Mouse (Mus musculus) lung, adult 18-20 months (tissue): Measurements from ENCODE around the gene Hnrnpm.
A peak's percentile ranks its signal among the peaks of the same experiment; 100 is the strongest.
"Not testable (repeated sequence)": the region's sequence is repeated elsewhere in the genome, so short reads cannot be mapped to it uniquely, and the experiment has no call there.

Experiments
- DNase-seq, 2 experiments: peaks; one replicate each; pipeline ENCODE4 v3.0.0; 2022; ENCODE audit warnings: mixed read lengths in 2 of 2

The Hnrnpm gene

DNA sequence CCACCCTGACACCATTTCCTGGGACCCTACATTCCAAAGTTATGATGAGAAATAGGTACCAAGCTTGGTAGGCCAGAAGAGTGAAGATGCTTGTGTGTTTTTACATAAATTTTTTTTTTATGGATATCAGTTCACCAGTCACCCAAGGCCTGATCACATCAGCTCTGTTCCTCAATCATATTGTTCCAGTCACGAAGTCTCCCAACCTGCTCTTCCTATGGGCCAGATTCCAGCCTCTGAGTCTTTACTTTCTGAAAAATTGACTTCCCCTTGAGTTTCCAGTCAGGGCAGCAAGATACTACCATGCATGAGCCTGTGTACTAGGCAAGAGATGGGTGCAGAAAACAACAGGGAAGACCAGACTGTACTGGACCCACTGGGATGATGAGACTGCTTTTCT lies at the start of gene Hnrnpm:
TSS of gene Hnrnpm (minus strand) at position 101 of the 400 bp plus-strand sequence.
- no peak for DNase-seq

GRCm38 (mm10) chr17:33733526-33733925 lies 46.9 kb upstream of the Hnrnpm start:
- DNase-seq: not testable (repeated sequence)

DNA sequence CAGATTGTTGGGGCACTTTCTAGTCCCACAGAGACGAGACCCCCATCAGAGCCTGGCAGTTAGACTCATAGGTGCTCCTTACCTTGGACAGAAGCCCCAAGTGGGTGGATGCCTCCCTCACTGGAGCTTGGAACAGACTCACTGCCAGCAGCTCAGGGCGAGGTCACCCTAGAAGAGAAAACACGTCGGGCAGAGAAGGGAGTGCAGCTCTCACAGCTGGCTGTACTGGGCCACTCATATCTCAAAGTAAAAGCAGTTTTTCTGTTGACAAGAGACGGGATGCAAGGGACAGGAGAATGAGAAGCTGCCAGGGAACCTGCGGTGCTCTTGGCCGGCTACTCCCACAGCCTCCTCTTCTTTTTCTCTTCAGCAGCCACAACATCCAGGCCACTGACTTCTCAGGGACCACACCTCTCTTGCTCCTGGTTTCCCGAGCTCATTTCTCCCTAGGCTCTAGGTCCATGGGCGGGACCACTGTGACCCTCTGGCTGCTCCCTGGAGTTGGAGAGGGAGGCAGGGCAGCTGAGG lies 46.0 kb upstream of the Hnrnpm start:
- DNase-seq: not testable (repeated sequence)

DNA sequence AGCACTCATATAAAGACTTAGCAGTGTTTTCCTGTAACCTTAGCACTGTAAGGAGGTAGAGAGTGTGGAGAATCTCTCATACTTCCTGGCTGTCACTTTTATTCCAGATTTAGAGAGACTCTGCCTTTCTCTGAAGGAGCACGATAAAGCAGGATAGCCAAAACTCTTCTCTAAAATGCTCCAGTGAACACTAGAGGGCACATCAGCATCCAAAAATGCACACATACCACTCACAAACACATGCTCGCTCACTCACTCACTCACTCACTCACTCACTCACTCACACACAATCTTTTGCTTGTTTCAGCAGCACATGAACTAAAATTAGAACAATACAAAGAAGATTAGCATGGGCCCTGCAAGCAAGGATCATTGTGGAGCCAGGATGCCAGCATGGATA lies 42.6 kb upstream of the Hnrnpm start:
- DNase-seq: no peak

DNA sequence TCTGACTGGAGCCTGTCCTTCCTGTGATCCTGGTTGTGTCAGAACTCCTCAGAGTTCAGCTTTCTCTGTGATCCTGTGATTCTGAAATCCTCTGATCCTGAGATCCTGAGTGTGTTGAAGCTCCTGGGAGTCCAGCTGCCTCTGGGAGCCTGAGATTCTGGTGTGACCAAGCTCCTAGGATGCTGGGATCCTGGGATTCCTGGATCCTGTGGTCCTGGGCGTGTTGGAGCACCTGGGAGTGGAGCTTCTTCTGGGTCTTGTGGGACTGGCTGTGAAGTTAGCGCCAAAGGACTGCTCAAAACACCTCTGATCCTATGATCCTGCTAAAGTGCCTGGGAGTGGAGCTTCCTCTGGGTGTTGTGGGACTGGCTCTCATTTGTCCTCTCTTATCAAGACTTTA lies 41.7 kb upstream of the Hnrnpm start:
- DNase-seq: no peak

GRCm38 (mm10) chr17:33719736-33720378 lies 33.2 kb upstream of the Hnrnpm start:
- no peak for DNase-seq

DNA sequence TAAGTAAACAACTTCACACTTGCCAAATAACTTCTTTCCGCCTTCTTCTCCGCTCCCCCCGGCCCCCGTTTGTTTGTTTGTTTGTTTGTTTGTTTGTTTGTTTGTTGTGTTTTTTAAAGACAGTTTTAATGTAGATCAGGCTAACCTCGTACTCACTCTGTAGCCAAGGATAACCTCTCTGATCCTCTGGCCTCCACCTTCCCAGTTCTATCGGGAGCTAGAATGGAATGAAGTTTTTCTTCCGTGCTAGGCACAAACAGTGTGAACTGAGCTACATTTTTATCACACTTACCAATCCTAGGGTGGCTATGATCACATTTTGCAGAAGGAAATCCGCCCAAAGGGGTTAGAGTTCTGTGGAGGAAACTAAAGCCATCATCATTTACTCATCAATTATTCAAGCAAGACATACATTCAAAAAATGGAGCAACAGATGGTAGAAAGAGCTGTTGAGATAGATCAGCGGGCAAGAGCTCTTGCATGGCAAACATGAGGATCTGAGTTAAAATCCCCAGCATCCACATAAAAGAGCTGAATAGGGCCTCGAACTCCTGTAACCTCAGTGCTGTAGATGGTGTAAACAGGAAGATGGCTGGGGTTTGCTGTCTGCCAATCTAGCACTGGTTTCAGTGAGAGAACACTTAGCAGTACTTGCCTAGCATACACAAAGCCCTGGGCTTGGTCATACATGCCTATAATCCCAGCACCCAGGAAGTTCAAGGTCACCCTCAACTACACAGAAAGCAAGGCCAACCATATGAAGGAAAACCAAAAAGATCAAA lies 32.5 kb upstream of the Hnrnpm start:
- DNase-seq: no peak

DNA sequence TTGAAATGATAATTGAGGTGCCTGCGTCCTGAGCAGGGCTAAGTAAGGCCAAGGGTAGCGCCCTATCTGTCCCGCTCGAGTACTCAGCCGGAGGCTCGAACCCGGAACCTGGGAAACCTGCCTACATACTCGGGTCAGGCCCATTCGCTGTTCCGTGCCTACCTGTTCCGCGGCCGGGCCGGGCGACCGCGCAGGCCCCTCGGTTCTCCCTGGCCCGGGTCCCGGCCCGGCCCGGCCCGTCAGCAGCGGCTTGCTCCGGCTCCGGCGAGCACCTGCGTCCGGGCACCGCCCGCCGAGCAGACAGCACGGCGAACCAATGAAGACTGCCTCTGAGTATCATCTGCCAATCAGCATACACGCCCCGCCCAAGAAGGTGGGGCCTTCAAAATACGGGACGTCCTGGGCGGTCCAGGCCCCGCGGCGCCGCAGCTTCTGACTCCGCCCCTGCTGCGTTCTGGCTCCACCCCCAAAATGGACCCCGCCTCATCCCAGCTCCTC lies 31.8 kb upstream of the Hnrnpm start, which contains the start of gene March2:
TSS of gene March2 (minus strand) at position 287 of the 498 bp plus-strand sequence.
- peak; percentile 98 for DNase-seq

GRCm38 (mm10) chr17:33717982-33718381 lies 31.3 kb upstream of the Hnrnpm start:
- no peak for DNase-seq

- DNase-seq: no peak
Measured at GRCm38 (mm10) chr17:33717246-33717645, 30.6 kb upstream of the Hnrnpm start.

DNA sequence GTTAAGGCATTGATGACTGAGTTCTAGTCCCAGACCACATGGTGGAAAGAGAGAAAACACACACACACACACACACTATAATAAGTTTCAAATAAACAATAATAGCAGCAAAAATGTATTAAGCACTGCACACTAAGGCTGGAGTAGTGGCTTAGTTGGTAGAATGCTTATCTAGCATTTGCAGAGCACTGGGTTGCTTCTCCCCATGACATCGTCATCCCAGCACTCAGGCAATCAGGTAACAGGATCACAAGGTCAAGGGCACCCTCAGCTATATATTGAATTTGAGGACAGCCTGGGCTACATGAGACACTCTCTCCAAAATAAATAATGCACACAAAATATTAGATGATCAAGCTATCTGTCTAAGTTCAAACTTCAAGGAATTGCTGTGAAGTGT lies 28.1 kb upstream of the Hnrnpm start:
- no peak for DNase-seq

- DNase-seq: no peak
Measured at GRCm38 (mm10) chr17:33713271-33713670, 26.6 kb upstream of the Hnrnpm start.

- no peak for DNase-seq
Measured at GRCm38 (mm10) chr17:33709834-33710233, 23.2 kb upstream of the Hnrnpm start.

DNA sequence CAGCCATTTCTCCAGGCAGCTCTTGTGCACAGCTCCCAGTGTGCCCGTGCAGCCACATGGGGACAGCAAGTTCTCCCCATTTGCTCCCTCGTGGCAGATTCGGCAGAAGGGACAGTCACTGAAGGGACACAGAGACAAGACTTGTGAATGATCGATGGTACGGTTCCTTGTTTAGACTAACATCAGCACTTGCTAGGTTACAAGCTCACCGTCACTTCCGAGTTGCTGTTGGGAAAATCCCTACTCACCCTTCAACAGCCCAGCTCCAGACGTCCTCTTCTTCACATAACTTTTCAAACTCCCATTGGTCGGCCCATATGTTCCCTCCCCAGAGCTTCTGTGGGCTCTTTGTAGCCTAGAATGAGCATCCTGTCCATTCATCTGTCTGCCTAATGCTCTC lies 16.4 kb upstream of the Hnrnpm start:
- DNase-seq: no peak

DNA sequence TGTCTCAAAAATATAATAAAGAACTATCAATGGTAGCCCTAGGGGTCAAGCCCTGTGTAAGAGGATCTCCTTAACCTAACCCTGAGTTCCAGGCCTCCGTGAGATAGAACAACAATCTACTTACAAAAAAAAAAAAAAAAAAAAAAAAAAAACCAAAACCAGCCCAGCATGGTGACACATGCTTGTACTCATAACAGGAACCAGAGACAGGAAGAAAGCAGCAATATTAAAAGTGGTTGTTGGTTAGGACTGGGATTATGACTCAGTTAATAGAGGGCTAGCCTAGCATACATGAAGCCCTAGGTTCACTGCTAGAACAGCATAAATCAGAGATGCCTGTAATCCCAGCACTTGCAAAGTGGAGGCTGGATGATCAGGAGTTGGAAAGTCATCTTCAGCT lies 15.5 kb upstream of the Hnrnpm start:
- no peak for DNase-seq

GRCm38 (mm10) chr17:33695471-33695870 lies 8.8 kb upstream of the Hnrnpm start:
- DNase-seq: no peak

DNA sequence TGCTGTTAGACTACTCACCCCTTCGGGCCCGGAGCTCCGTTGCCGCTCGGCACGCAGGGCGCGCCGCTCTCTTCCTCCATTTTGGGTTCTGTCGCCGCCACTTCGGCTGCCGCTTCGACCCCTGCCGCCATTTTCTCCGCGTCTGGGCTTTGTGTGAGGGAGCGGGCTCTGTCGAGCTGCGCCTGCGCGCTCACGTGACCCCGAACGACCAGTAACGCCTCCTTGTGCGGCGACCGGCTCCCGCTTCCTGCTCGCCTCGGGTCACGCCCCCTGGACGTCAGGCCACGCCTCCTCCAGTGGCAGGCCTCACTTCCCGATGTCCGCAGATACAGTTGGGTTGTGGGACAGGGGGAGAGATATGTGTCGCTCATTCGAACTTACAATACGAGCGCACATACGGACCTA lies 1.4 kb downstream of the Hnrnpm start:
- DNase-seq: peak; percentile 98 to 99

GRCm38 (mm10) chr17:33684671-33685231 lies 1.9 kb downstream of the Hnrnpm start:
- peak; percentile 69 to 70 for DNase-seq

DNA sequence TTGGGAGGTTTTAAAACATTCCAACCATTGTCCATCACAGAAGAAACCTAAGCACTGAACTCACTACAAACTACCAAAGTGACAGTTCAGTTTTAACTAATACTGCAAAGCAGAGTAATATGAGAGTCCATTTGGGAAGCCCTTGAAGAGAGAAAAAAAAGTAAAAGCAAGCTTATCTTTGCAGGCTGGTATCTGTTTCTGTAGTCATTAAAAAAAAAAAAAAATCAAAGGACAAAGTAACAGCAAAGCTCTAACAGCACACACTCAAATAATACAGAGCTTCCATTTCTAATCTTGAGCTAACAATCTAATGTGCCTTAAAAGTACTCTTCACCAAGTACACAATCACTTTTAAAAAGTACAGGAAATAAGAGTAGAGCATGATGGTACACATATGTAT lies 4.9 kb downstream of the Hnrnpm start:
- no peak for DNase-seq

GRCm38 (mm10) chr17:33678771-33679170 lies 7.9 kb downstream of the Hnrnpm start:
- no peak for DNase-seq

- DNase-seq: no peak
Measured at GRCm38 (mm10) chr17:33676086-33676485, 10.6 kb downstream of the Hnrnpm start.

GRCm38 (mm10) chr17:33675452-33675851 lies 11.2 kb downstream of the Hnrnpm start:
- peak; percentile 31 to 69 for DNase-seq

DNA sequence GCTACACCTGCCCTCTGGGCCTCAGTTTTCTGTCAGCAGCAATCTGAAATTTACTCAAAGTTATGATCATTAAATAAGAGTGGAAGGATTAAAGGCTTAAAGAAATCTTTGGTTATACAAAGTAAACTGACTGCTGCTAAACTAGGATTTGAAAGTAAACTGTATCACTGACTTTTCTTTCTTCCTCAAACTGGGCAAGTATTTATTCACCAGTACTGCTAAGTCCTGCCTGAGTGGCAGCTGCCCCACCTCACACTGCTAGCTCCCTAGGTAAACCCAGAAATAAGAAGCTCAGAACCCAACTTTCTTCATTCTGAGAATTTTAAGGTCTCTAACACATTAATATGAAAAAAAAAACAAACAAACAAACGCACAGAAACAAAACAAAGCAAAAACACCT lies 12.8 kb downstream of the Hnrnpm start:
- no peak for DNase-seq

DNA sequence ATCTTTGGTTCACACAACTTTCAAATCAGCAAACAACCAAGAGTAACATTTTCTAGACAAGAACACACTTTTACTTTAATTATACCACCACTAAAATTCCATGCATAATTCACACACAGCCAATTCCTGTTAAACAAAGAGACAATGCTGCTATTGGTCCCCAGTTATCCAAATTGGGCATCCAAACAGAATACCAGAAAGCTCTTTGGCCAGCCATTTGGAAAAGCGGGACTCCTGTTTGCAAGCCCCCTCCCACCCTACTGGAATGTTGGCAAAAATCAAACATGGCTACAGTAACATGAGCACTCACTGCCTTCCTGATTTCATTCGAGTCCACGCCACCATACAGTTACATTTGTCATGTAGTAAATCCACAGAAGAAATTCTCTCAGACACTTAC lies 17.0 kb downstream of the Hnrnpm start:
- no peak for DNase-seq
